Mouse (Mus musculus): Measurements from ENCODE around the gene 1700010I14Rik. TPM values are rescaled to one million over a fixed set of nuclear protein-coding genes. Genes with fewer than 3 reads are reported as not detected.

1700010I14Rik gene
- total RNA-seq (2014; fragmentation: Nextera tagmentation) (not detected in 2 replicates), total RNA-seq (2017) (not detected in 2 replicates), polyA plus RNA-seq (2012) (not detected in 2 replicates)

GRCm38 (mm10) chr17:8988119-8988807 lies at the start of gene 1700010I14Rik:
1700010I14Rik (plus strand) TSS chr17:8988333.
- TF ChIP-seq CTCF (IDR thresholded peaks at IDR 0.05; ENCODE audit: low read depth, low read length) (no peak), POLR2AphosphoS5 (IDR thresholded peaks at IDR 0.05; ENCODE audit: insufficient replicate concordance, low read depth, low read length) (no peak), GATA2 (IDR thresholded peaks at IDR 0.05; ENCODE audit: borderline replicate concordance, low read depth, low read length) (no peak), GATA1 (IDR thresholded peaks at IDR 0.05; ENCODE audit: borderline replicate concordance, low read length) (no peak), TAL1 (conservative IDR thresholded peaks at IDR 0.05; ENCODE audit: low read depth, low read length) (no peak)
- no peaks in the 10 kb centered on the region for H3K27me3 ChIP-seq (ENCODE audit: insufficient read depth, low read length)
- no peaks in the 10 kb centered on the region for H3K36me3 ChIP-seq (replicated peaks)
- ATAC-seq (ENCODE audit: extremely low read depth, insufficient number of reproducible peaks, low FRiP score, poor library complexity, severe bottlenecking): no peak
- H3K4me1 ChIP-seq (ENCODE audit: insufficient read depth, low read depth, low read length): no peaks in the 10 kb centered on the region
- peaks cover 27% of the 10 kb centered on the region for H3K9me3 ChIP-seq (replicated peaks)
- no peak within 1 kb of the TSS for H3K4me3 ChIP-seq (ENCODE audit: low read depth, low read length)
- no peak for DNase-seq (ENCODE audit: low spot score)

- ATAC-seq (ENCODE audit: extremely low read depth, insufficient number of reproducible peaks, low FRiP score, poor library complexity, severe bottlenecking): no peak
Observed at GRCm38 (mm10) chr17:8951588-8951987, 36.5 kb upstream of the 1700010I14Rik start.

GRCm38 (mm10) chr17:8952951-8953350 lies 35.2 kb upstream of the 1700010I14Rik start:
- TF ChIP-seq GATA1 (IDR thresholded peaks at IDR 0.05; ENCODE audit: borderline replicate concordance, low read length) (no peak), TAL1 (conservative IDR thresholded peaks at IDR 0.05; ENCODE audit: low read depth, low read length) (no peak), POLR2AphosphoS5 (IDR thresholded peaks at IDR 0.05; ENCODE audit: insufficient replicate concordance, low read depth, low read length) (no peak), CTCF (IDR thresholded peaks at IDR 0.05; ENCODE audit: low read depth, low read length) (no peak), GATA2 (IDR thresholded peaks at IDR 0.05; ENCODE audit: borderline replicate concordance, low read depth, low read length) (no peak)
- no peaks in the 10 kb centered on the region for H3K36me3 ChIP-seq (replicated peaks)
- DNase-seq (ENCODE audit: low spot score): no peak
- H3K27me3 ChIP-seq (ENCODE audit: insufficient read depth, low read length): no peaks in the 10 kb centered on the region
- ATAC-seq (ENCODE audit: extremely low read depth, insufficient number of reproducible peaks, low FRiP score, poor library complexity, severe bottlenecking): no peak
- no peaks in the 10 kb centered on the region for H3K4me1 ChIP-seq (ENCODE audit: insufficient read depth, low read depth, low read length)
- peaks cover 19% of the 10 kb centered on the region for H3K9me3 ChIP-seq (replicated peaks)
- no peak overlapping the region for H3K4me3 ChIP-seq (ENCODE audit: low read depth, low read length)

More at GRCm38 (mm10) chr17:8951588-8951987, 36.5 kb upstream of the 1700010I14Rik start:
- no peaks in the 10 kb centered on the region for H3K36me3 ChIP-seq (replicated peaks)
- no peak overlapping the region for H3K4me3 ChIP-seq (ENCODE audit: low read depth, low read length)
- peaks cover 19% of the 10 kb centered on the region for H3K9me3 ChIP-seq (replicated peaks)
- DNase-seq (ENCODE audit: low spot score): no peak
- no peak for TF ChIP-seq GATA2 (IDR thresholded peaks at IDR 0.05; ENCODE audit: borderline replicate concordance, low read depth, low read length)
- H3K4me1 ChIP-seq (ENCODE audit: insufficient read depth, low read depth, low read length): no peaks in the 10 kb centered on the region
- H3K27me3 ChIP-seq (ENCODE audit: insufficient read depth, low read length): no peaks in the 10 kb centered on the region

- DNase-seq (ENCODE audit: low spot score) (no peak), ATAC-seq (ENCODE audit: extremely low read depth, insufficient number of reproducible peaks, low FRiP score, poor library complexity, severe bottlenecking) (no peak)
- Histone ChIP-seq H3K4me3 (ENCODE audit: low read depth, low read length) (no peak overlapping the region), H3K36me3 (replicated peaks) (no peaks in the 10 kb centered on the region), H3K9me3 (replicated peaks) (peaks cover 12% of the 10 kb centered on the region), H3K4me1 (ENCODE audit: insufficient read depth, low read depth, low read length) (no peaks in the 10 kb centered on the region), H3K27me3 (ENCODE audit: insufficient read depth, low read length) (no peaks in the 10 kb centered on the region)
- TF ChIP-seq GATA2 (IDR thresholded peaks at IDR 0.05; ENCODE audit: borderline replicate concordance, low read depth, low read length) (no peak), GATA1 (IDR thresholded peaks at IDR 0.05; ENCODE audit: borderline replicate concordance, low read length) (no peak), POLR2AphosphoS5 (IDR thresholded peaks at IDR 0.05; ENCODE audit: insufficient replicate concordance, low read depth, low read length) (no peak), TAL1 (conservative IDR thresholded peaks at IDR 0.05; ENCODE audit: low read depth, low read length) (no peak), CTCF (IDR thresholded peaks at IDR 0.05; ENCODE audit: low read depth, low read length) (no peak)
Observed at GRCm38 (mm10) chr17:8958125-8958524, 30.0 kb upstream of the 1700010I14Rik start.

- Histone ChIP-seq H3K27me3 (ENCODE audit: insufficient read depth, low read length) (no peaks in the 10 kb centered on the region), H3K9me3 (replicated peaks) (peaks cover 10% of the 10 kb centered on the region), H3K36me3 (replicated peaks) (no peaks in the 10 kb centered on the region), H3K4me1 (ENCODE audit: insufficient read depth, low read depth, low read length) (no peaks in the 10 kb centered on the region), H3K4me3 (ENCODE audit: low read depth, low read length) (no peak overlapping the region)
- TF ChIP-seq CTCF (IDR thresholded peaks at IDR 0.05; ENCODE audit: low read depth, low read length) (no peak), TAL1 (conservative IDR thresholded peaks at IDR 0.05; ENCODE audit: low read depth, low read length) (no peak), GATA1 (IDR thresholded peaks at IDR 0.05; ENCODE audit: borderline replicate concordance, low read length) (no peak), GATA2 (IDR thresholded peaks at IDR 0.05; ENCODE audit: borderline replicate concordance, low read depth, low read length) (no peak), POLR2AphosphoS5 (IDR thresholded peaks at IDR 0.05; ENCODE audit: insufficient replicate concordance, low read depth, low read length) (no peak)
- ATAC-seq (ENCODE audit: extremely low read depth, insufficient number of reproducible peaks, low FRiP score, poor library complexity, severe bottlenecking): no peak
- no peak for DNase-seq (ENCODE audit: low spot score)
Observed at GRCm38 (mm10) chr17:8960386-8960785, 27.7 kb upstream of the 1700010I14Rik start.

GRCm38 (mm10) chr17:8961097-8961496 lies 27.0 kb upstream of the 1700010I14Rik start:
- Histone ChIP-seq H3K4me3 (ENCODE audit: low read depth, low read length) (no peak overlapping the region), H3K36me3 (replicated peaks) (no peaks in the 10 kb centered on the region), H3K27me3 (ENCODE audit: insufficient read depth, low read length) (no peaks in the 10 kb centered on the region), H3K9me3 (replicated peaks) (peaks cover 10% of the 10 kb centered on the region), H3K4me1 (ENCODE audit: insufficient read depth, low read depth, low read length) (no peaks in the 10 kb centered on the region)
- DNase-seq (ENCODE audit: low spot score): no peak
- no peak for ATAC-seq (ENCODE audit: extremely low read depth, insufficient number of reproducible peaks, low FRiP score, poor library complexity, severe bottlenecking)
- TF ChIP-seq GATA2 (IDR thresholded peaks at IDR 0.05; ENCODE audit: borderline replicate concordance, low read depth, low read length) (no peak), CTCF (IDR thresholded peaks at IDR 0.05; ENCODE audit: low read depth, low read length) (no peak), POLR2AphosphoS5 (IDR thresholded peaks at IDR 0.05; ENCODE audit: insufficient replicate concordance, low read depth, low read length) (no peak), TAL1 (conservative IDR thresholded peaks at IDR 0.05; ENCODE audit: low read depth, low read length) (no peak), GATA1 (IDR thresholded peaks at IDR 0.05; ENCODE audit: borderline replicate concordance, low read length) (no peak)
